Mouse (Mus musculus) testis, adult 10 weeks (tissue): Measurements from ENCODE around the gene Colgalt2. TPM values are rescaled to one million over a fixed set of nuclear protein-coding genes. Genes with fewer than 3 reads are reported as not detected.

ENCODE experiments used
- polyA plus RNA-seq: library from polyadenylated mRNA; stranded (reverse); fragments of 350-450 nt; fragmentation: Illumina TruSeq; extraction: RNeasy Lipid Tissue Mini Kit (QIAGEN cat#74804); gene quantifications from one replicate; pipeline ENCODE4 v1.2.3, GENCODE M21; 2014; ENCODE audit warnings: low read depth, low replicate concordance

Colgalt2 gene
- polyA plus RNA-seq: 0.04 TPM

DNA sequence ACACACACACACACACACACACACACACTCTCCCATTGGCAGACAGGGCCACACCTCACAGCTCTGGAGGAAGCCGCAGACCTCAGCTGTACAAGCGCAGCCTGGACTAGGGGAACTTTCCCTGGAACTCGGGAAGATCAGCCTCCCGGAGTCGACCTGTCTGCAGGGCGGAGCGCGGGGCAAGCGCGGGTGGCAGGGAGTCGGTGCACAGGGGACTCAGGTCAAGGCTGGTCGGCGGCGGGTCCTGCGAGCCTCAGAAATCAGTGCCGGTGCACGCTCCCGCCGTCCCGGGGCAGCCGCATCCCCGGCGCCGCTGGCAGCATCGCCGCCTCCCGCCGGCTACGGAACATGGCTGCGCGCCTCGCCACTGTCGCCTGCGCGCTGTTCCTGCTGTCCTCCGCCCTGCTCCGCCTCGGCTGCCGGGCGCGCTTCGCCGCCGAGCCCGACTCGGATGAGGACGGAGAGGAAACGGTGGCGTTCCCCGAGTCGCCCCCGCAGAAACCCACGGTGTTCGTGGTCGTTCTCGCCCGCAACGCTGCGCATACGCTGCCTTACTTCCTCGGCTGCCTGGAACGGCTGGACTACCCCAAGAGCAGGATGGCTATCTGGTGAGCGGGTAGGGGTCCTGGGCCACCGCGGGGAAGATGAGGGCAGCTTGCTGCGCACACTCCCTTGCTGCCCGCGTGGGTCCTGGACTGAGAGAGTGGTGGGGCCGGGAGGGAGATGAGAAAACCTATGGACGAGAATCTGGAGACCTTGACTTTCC, at the start of gene Colgalt2:
Colgalt2 (plus strand) TSS at position 41 of the 766 bp plus-strand sequence.

DNA sequence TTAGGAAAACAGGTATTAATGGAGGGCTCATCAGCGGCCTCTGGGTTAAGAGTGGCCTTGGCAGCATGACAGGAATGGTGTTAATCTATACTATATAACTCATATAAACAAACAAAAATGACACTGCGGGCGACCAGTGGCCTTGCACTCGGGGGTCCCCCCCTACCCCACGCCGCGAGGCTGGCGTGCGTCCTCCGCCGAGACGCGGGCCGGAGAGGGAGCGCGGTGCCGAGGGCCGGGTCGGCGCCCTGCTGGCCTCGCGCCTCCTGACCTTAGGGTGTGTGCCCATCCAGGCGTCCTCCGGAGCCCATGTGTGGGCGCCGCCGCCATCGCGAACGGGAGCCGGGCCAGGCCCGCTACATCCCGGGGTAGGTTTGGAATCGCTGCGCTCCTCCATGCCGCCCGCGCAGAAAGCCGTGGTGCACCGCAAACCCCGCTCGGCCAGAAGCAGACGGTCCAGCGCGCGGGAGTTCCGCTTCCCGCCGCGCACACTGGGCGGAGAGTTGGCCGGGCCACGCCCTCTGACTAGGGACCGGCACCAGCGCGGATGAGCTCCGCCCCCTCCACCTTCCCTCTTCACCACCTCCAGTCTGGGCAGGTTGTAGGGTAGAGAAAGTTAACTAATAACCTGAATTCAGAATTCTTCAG, 13.3 kb upstream of the Colgalt2 start, which contains the start of gene Tsen15:
Tsen15 (minus strand) TSS at position 501 of the 648 bp plus-strand sequence.

Other genes starting within 250 kb of the Colgalt2 start
- 14.4 TPM for gene Tsen15, start 13.1 kb upstream of the Colgalt2 start, polyA plus RNA-seq